Mouse (Mus musculus) c-Kit-positive CD71-negative TER-119-negative erythroid progenitor cells, embryonic 14.5 days (primary cell): ENCODE measurements around the gene Phox2a.

Experiments used
- DNase-seq: peaks from one replicate; pipeline ENCODE4 v3.0.0-alpha.2; 2013; ENCODE audit warnings: low read depth

The Phox2a gene

DNA sequence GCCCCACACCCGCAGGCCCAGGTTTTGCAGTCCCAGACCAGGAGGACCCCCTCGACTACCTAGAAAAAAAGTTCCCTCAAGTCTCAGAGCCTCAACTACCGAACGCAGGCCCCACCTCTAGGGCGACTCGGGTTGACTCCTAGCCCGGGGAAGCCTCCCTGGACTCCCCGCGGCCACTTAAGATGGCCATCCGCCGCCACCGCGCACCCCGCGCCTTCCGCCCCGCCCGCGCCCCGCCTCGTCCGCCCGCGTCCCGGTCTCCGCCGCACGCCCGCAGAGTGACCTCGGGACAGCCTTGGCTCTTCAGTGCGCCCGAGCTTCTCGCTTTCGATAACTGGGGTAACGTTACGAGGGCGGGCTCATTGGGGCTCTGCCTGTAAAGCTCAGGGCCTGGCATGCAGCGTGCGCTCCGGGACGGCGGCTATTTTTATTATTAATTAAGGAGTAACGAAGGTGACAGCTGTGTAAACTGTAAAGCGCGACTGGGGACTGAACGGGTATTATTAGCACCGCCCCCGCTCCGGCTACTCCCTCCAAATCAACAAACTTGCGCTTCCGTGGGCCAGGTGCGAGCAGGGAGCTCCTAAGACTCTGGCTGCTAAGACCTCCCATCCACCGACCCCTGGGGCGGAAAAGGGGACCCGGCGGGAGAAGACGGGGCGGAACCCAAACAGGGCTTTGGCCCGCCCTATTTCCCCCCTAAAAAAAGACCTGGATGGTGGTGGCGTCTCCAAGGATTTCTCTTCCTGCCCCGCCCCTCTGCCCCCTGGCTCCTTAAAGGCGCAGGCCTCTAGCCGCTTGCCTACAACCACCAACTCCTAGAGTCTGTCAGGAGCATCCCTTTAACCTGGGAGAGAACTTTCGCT lies 19.7 kb downstream of the Phox2a start, which contains the start of gene Inppl1:
Gene Inppl1 (minus strand): TSS at position 624 of the 866 bp plus-strand sequence.
- no peak for DNase-seq

DNA sequence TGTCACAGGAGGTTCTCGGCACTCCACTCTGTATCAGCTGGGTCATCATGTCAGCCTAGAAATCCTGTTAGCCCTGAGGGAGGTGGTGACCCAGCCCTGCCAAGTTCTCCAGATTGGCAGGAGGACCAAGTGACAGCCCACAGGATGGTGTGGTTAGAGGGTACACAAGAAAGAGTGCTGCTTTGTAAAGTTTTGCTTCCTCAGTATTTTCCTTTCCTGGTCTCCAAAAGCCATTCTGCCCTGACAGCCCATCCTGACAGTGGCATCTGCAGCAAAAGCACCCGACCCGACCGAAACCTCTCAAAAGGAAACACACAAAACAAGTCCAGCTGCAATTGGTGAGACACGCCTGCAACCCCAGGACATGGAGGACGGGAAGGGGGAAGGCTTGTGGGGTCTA lies 26.1 kb downstream of the Phox2a start:
- no peak for DNase-seq

DNA sequence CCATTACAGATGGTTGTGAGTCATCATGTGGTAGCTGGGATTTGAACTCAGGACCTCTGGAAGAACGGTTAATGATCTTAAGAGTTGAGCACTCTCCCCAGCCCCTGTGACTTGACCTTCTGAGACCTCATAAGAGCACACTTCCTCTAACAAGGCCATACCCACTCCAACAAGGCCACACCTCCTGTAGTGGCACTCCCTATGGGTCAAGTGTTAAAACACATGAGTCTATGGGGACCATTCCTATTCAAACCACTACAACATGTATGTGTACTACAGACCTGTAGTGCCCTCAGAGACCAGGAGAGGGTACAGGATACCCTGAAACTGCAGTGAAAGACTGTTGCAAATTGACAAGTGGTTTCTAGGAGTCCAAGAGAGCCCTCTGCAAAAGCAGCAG lies 29.8 kb downstream of the Phox2a start:
- no peak for DNase-seq

DNA sequence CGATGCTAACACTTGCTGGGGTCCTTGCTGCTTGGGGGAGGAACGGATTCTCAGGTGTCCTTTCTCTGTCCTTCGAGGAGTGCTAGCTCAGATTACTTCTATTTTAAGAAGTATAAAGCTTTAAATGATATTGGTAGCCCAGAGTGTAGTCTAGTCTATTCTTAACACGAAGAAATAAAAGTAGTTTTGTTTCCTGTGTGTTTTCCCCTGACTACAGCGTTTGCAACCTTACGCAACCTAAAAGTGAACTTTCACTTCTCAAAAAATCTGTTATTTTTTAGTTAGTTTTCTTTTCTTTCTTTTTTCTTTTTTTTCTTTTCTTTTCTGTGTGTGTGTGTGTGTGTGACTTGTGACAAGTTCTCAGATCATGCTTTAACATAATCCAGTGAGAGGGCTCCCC lies 33.6 kb downstream of the Phox2a start:
- DNase-seq: no peak

DNA sequence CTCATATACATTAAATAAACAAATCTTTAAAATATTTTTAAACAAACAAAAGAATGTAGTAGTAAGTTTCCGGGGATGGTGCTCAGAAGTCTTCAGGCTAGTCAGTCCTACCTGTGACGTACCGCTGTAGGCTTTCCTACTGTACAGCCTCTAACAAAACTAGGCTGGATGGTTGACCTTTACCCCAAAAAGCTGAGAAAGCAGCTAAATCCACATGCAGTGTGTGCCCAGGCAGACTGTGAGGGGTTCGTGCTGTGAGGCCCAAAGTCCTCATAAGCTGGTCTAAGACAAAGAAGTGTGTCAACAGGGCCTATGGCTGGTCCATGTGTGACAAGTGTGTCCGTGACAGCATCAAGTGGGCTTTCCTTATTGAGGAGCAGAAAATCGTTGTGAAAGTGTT lies 34.7 kb downstream of the Phox2a start:
- DNase-seq: no peak

DNA sequence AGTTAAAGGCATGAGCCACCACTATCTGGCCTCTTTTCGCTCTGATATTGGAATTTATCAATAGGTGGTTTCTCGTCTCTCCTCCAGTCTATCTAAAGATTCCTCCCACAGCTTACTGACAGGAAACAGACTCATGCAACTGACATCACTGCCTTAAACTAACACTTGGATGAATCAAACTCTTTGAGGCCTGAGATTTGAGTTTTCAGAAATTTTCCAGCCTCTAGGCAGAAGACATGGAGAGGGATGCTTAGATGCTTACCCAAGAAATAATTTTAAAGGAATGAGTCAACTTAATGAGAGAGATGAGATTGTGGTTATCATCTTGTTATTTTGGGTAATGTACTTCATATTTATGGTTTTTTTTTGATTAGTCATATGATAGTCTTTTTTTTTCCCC lies 35.7 kb downstream of the Phox2a start:
- DNase-seq: no peak

DNA sequence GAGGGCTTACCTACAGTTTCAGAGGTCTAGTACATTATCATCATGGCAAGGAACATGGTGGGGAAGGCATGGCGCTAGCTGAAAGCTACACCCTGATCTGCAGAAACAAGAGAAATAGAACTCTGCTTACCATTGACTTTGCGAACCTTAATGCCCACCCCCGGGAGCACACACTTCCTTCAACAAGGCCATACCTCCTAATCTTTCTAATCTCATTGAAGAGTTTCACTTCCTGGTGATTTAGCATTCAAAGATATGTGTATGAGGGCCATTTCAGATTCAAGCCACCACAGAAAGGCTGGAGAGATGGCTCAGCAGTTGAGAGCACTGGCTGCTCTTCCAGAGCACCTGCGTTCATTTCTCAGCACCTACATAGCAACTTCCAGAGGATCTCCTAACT lies 39.0 kb downstream of the Phox2a start, which contains the start of gene Folr2:
Gene Folr2 (minus strand): TSS at position 101 of the 400 bp plus-strand sequence.
- no peak for DNase-seq

DNA sequence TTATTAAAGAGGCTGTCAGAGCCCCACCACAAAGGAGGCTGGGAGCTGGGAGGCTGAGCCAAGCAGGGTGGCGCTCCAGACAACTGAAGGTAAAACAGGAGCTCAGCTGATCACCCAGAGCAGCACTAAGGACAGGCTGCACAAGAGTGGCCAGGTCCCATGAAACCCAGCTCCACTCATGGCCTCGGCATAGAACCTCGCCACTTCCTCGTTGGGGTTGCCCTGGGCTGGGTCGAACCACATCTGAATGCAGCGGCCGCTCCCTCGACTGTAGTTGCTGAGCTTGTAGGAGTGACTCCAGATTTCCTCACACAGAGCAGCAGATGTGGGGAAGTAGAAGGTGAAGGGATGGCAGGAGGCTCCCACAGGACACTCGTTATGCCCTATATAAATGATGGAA lies 40.2 kb downstream of the Phox2a start:
- DNase-seq: no peak

DNA sequence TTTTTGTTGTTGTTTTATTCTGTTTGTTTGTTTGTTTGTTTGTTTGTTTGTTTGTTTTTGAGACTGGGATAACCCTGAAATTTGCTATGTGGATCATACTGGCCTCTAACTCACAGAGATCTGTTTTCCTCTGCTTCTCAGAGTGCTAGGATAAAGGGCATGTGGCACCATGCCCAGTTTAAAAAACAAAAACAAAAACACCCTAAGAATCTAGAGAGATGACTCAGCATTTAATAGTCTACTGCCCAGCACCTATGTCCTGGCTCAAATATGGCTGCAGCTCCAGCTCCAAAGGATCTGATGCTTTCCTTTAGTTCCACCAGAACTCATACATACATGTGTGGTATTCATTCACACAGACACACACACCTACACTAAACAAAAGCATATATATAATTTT lies 42.9 kb downstream of the Phox2a start:
- DNase-seq: no peak

DNA sequence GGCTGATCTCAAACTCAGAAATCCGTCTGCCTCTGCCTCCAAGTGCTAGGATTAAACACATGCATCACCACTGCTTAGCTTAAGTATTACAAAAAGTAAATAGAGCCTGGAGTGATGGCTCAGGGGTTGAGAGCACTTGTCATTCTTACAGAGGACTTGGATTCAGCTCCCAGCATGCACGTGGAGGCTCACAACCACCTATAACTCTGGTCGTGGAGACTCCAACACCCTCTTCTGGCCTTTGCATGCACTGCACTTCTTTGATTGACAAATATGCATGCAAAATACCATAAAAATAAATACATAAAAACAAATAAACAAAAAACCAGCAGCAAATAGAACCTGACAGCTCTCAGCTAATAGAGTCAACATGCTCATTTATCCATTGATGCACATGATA lies 44.2 kb downstream of the Phox2a start:
- DNase-seq: no peak

DNA sequence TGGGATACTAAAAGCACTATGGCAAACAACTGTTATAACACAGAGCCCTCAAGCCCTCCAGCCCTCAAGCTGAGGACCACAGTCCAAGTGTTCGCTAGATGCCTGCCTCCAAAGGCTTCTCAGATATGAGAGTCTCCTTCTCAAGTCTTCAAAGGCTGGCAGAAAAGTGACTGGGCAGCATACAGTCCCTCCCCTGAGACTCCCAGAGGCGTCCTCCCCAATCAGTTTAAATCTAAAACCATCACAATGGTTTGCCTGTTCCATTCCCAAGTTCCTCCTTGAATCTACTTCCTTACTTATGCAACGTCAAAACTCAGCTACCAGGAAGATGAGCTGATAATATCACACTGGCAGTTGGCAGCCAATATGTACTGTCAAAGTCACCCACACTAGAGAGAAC lies 45.3 kb downstream of the Phox2a start, which contains the start of gene Anapc15:
Gene Anapc15 (plus strand): TSS at position 301 of the 400 bp plus-strand sequence.
- no peak for DNase-seq

DNA sequence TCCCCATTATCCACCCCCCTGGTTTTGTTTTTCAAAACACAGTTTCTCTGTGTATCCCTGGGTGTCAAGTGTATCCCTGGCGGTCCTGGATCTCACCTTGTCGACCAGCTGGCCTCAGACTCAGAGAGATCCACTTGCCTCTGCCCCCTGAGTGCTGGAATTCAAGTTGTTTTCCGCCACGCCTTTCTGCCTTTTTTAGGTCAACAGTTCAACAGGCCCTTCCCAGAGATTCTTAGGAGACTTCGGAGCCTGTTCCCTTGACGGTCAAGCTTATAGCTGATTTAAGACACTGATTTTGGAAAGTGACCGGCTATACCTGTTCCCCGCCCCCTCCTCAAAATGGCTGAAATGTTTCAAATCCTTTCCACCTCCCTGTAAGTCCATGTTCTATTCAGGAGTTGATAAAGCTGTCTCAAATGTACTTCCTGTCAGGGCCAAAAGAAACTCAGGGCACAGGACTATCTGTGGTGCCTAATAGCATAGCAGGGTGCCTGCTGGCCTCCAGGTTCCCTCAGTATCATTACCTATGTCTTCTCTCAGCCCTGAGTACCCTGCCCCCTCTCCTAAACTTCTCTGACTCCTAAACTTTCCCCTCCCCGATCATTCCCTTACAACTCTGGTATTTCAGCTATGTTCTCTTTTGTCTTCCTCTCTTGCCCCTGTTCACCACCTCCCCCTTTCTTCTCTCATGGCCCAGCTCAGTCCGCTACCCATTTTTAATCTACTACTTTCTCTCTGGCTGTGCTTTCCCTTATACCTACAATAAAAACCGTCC lies 48.6 kb downstream of the Phox2a start:
- no peak for DNase-seq

DNA sequence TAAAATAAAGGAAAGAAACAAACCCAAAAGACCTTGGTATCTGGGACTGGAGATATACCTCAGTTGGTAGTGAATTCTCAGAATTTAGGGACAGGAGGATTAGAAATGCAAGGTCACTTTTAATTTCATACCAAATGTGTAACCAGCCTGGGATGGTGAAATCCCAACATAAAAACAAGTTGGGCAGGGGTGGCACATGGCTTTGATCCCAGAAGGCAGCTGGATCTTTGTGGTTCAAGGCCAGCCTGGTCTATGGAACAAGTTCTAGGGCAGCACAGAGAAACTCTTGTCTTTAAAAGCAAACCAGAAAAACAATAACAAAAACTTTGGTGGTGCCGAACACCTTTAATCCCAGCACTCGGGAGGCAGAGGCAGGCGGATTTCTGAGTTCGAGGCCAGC lies 49.4 kb downstream of the Phox2a start:
- DNase-seq: no peak

DNA sequence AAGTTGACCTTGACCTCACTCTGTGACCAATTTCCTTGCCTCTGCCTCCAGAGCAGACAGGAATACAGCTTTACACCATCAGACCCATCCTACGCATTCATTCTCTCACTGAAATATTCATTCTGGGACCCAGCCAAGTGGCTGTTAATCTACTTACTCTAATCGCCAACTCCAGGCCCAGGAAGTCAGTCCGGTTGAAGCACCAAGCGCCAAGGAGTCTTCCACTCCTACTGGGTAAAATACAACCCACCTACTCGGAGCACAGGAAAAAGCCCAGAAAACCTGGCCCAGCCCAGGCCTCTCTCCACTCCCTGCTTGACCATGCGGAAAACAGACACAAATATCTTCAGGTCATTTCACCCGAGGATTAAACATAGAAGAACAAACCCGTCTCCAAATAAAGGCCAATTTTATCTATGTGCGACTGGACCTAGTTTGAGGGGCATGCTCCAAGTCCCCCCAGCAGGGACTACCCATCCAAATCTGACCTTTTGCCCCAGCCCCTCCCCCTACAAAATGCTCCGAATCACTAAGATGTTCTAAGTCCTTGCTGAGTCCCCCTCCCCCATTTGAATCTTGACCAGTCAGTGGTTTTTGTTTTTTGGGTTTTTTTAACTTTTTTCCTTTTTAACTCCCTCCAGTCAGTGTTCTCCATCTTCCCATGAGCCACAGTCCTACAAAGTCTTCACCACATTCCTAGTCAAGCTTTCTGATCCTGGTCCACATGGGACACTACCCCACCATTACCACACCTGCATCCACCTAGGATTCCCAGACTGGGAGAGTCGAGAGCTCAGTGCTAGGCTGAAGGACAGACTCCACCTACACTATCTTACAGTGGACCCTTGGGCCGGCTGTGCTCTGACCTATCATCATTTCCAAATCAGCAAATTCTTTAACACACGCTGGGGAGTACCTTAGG lies 50.4 kb downstream of the Phox2a start:
- DNase-seq: no peak

DNA sequence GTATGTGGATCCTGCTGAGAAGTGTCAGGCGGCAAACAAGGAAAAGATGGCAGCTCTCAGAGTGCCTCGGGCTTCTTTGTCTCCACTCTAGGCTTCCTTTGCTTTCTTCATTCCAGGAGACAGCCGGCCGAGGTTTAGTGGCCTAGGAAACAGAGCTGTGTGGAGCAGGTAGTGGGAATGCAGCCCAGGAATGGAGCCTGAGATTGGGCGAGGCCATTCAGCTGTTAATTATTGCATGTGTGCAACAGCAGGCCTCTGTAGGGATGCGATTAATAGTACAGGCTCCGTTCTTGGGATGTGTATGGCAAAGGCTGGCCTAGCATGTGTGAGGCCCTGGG lies 51.0 kb downstream of the Phox2a start:
- no peak for DNase-seq

DNA sequence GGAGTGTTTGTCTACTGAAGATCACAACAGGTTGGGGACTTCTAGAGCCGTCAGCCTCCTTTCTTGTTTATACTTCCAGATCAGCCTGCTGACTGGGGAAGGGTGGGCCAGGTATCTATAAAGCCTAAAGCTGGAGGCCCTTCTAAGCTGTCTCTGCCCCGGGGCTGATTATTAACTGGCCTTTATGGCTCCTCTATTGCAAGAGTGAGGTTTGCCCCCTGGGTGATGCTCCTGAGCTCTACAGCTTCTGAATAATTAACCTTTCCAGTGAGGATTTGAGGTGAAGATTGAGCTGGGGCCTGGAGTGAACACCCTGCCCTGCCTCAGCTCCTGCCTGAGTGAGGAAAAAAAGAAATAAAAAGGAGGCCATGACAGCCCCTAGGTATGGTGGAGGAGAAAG lies 52.5 kb downstream of the Phox2a start, which contains the start of gene Folr1:
Gene Folr1 (minus strand): TSS at position 160 of the 400 bp plus-strand sequence.
- DNase-seq: no peak

DNA sequence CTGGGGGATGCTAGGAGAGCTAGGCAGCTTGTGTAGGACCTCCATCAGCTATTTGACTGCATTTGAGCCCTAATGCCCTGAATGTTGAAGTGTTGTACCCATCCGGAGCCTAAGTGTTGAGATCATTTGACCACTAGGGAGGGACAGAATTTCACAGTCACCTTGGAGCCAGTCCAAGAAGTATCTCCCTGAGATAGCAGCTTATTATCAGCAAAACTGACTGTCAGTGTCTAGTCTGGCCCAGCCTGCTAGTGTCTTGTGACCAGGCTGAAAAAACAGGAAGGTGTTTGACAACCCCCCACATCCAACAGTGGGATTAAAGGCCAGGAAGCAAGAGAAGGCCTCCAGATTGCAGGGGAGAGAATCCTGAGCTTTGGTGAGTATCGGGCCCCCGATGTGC lies 53.2 kb downstream of the Phox2a start:
- DNase-seq: no peak
